Mouse (Mus musculus) CD4-positive naive resting alpha-beta T cell, adult 57 days (primary cell): ENCODE results near the gene Ddias. TPM values are rescaled to one million over a fixed set of nuclear protein-coding genes. Genes with fewer than 3 reads are reported as not detected.

Experiments used
- total RNA-seq: library from RNA; stranded (reverse); gene quantifications from one replicate; pipeline ENCODE4 v1.2.4, GENCODE M21; 2023

Ddias gene
- 2.0 TPM for total RNA-seq

DNA sequence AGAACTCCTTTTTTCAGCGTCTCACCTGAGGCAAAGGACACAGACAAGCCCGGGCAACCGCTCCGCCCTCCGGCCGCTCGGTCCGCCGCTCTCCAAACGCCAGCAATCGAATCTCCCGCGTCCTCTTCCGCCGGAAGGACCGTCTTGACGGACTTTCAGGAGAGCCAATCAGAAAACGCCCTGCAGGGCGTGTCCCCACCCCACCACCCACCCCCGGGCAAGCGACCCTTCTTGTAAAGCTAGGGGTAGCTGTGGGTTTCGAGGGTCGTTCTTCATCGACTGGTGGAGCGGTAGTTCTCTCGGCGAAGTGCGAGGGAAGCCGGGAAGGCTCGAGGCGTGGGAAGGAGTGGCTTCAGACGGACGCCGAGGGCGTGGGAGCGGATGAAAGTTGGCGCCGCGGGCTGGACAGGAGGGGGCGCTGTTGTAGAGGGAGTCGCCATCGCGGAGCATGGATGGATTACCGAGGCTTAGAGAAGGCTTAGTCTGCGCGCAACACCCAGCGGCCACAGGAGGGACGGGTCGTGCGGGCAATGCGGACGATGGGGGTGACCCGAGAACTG is at the start of gene Ddias, which contains the start of gene Prcp:
Gene Ddias, minus strand, starts transcription at position 132 of the 560 bp plus-strand sequence.
Gene Prcp, plus strand, starts transcription at position 355 of the 560 bp plus-strand sequence.

Other genes starting within 250 kb of the Ddias start
- gene Ankrd42, start 237.1 kb downstream of the Ddias start, total RNA-seq = 0.33 TPM
- gene Pcf11, start 204.3 kb downstream of the Ddias start, total RNA-seq = 264 TPM
- 4.6 TPM for gene Rab30, start 132.6 kb downstream of the Ddias start, total RNA-seq
- gene Prcp, start 223 bp upstream of the Ddias start, total RNA-seq = 12.1 TPM
- gene Fam181b, start 205.6 kb upstream of the Ddias start, total RNA-seq = not detected